Mouse (Mus musculus) frontal cortex, postnatal 14 days (tissue): Measurements from ENCODE around the gene Rims4.

Experiments
- DNase-seq, 2 experiments: peaks; one replicate each; pipeline ENCODE4 v3.0.0; 2022; ENCODE audit warnings: low spot score in 2 of 2

Rims4 gene

DNA sequence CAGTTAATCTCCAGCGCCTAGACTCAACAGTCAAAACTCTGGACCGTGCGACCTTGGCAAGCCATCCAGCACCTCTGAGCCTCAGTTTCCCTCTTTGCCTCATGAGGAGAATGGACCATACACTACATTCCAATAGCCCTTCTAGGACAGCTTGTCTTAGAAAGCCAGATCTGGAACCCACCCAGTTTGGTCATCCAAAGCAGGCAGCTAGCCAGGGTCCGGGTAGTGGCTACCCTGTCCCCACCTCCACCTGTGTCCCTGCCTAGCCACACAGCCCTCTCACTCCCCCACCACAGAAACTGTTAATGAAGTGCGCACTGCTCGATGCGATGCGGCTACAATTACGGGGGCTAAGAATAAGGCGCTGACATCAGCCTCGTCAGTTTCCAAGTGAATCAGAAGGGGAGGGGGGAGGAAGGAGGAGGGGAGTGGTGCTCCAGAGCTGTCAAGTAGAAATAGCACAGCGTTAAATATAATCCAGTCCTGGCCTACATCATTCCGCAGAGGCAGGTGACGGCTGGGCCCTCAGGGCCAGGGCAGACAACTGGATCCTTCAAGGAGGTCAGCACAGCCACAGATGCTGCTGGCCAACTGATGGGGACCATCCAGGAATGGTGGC lies 6.5 kb downstream of the Rims4 start:
- peak in 1 of 2 experiments; percentile 43 for DNase-seq

DNA sequence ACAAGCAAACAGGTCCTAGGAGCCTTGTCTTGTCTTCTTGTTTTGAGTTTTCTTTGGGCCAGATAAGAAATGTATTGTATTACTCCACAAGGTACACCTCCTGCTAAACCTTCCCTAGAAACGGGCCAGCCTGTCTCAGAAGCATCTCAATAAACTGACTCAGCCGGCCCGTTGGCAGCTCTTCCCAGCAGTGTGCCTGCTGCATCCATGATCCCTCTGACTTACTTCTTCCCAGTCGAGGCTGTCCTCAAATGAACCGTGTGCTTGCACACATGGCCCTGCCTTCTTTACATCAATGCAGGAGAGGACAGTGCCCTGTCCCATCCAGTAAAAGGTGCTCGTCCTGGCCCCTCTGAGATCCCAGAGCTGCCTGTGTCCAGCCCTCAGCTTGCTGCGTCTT lies 8.9 kb downstream of the Rims4 start:
- DNase-seq, result no peak

DNA sequence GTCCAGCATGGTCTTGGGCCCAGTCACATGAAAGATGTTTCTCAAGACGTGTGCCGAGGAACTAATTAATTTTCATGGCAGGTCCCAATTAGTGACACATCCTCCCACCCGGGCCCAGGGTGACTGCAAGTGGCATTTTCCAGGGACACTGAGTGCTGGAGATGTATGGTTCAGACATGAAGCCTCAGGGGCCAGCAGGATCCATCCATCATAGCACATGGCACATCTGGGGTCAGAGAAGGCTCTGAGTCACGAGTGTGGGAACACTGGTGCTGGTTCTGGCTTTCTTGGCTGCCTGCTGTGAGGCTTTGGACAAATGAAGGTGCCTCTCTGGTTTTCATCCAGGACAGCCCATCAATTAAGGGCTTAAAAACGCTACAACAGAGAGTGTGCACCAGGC lies 11.4 kb downstream of the Rims4 start:
- no peak for DNase-seq

DNA sequence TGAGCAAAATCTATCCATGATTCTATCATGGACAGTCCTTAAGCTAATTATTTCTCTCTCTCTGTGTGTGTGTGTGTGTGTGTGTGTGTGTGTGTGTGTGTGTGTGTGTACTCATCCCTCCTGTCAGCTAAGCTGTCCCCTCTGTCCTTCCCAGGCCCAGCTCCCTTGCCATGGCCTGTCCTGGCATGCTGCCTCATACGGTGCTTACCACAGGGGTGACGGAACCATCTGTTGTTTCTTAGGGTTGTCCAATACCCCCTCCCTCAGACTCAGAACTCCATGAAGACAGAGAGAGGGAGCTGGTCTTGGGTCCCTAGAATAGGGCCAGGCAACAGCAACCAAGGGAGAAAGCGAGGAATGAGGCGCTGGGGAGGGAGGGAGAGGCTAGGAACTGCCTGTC lies 14.2 kb downstream of the Rims4 start:
- no peak for DNase-seq

DNA sequence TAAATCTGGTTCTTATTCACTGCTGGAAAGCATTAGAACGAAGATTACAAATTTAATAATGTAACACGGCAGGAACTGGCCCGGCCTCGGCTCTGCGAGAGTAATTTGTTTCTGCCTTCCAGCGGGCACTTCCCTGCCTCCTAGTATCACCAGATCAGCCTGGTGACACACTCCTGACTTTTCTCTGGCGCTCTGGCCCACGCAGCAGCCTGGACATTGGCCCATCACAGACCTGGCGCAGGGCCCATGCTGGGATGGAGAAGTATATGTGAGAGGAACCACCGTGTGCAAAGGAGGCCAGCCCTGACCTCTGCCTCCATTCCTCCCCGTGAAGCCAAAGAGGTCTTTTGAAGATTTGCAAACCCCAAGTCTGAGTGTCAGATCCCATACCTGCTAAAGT lies 15.0 kb downstream of the Rims4 start:
- DNase-seq, result no peak

DNA sequence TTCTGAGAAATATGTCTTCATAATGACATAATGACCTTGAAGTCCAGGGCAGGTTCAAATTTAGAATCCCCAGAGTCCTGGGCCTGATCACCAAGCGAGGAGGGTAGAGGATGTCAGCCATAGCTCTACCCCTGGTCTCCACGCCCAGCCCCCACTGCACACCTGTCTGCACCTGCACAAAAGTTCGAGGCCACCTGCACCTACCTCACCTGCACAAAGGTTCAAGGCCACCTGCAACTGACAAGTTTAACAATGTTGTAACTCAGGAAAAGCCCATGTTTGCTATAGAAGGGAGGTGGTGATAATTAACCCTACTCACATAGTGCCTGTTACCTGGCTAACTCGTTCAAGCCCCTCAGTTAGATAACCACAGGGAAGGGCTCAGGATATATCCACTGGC lies 16.0 kb downstream of the Rims4 start:
- DNase-seq, result no peak

DNA sequence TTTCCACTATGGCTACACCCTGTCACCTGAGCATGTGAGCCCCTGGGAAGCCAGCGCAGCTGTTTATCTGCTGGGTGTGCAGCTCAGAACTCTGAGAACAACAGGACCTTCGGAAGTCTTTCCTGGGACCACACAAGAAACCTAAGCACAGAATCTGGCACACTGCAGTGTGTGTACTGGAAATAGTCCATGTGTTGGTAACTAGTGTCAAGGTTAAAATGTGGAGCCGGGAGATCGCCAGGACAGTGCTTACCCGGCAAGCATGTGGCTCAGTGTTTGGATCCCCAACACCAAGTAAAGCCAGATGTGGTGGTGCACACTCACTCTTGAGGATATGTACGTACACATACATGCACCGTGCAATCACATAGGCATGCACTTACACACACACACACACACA lies 17.4 kb downstream of the Rims4 start:
- no peak for DNase-seq

DNA sequence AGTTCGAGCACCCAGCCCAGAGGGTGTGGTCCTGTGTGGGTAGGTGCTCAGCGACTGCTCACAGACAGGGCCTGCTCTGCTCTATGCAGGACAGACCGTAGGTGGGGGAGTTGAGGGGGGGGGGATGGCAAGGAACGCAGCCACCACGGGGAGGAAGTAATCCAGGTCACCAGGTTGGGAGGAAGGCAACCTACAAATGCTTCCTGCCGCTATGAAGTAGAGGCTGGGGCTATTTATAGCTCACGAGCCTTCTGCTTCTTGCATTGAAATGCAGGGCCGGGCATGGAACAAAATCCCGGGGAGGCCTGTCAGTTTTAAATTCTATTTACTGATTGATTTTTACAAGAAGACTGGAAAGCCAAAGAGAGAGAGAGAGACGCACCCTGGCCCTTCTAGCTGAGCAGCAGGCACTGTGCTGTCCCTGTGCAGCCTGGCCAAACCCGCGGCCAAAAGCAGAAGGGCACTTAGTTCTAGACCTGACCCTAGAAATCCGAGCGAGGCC lies 18.5 kb downstream of the Rims4 start:
- no peak for DNase-seq

DNA sequence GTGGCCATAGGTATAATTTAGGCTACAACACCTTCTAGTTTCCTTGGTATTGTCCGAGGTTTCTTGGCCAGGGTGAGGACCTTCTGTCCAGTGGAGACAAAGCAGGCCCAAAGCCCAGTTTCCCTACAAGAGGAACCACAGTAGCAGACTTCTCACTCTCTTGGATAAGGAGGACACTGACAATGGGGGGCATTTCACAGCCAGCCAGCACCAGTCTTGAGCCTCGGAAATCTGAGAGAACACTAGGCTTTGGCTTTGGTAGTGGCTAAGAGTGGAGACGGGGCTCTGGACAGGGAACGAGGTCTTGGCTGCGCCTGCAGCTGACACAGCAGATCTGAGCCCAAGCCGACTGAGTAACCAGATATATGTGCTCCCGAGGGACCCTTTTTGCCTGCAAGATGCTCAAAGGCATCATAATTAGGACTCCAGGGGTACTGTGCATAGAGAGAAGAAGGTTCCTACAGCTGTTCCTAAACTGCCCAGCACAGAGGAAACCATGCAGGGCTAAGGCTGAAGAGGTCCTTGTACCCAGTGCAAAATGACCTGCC lies 20.4 kb downstream of the Rims4 start:
- no peak for DNase-seq

DNA sequence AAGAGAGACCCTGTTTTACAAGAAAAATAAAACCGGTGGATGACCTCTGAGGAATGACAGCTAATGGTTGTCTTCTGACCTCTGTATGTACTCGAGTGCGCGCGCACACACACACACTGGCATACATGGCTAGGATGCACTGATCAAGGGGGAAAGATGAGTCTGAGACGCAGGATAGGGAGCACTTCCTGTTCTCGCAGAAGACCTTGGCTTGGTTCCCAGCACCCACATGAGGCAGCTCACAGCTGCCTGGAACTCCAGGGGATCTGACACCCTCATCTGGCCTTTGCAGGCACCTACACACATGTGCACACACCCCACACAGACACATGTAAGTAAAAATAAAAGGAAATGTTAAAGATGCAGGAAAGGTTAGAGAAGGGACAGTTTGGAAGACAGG lies 21.5 kb downstream of the Rims4 start:
- no peak for DNase-seq

DNA sequence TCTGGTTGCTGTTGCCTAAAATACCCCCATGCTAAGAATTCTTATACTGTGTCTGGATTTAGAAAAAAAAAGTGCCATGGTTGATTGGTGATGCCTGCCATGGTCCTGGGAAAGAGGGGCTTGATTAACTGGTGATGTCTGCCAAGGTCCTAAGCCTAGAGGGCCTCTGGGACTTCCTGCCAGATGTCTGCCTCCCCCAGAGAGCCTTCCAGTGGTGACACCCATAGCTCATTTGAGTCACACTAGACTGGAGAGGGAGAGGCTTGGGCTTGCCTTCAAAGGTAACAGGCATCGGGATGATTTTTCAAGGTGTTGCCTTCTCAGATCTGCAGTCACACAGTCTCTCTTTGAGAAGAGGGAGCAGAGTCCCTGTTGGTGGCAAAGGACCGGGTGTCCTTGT lies 23.3 kb downstream of the Rims4 start:
- DNase-seq, result no peak

DNA sequence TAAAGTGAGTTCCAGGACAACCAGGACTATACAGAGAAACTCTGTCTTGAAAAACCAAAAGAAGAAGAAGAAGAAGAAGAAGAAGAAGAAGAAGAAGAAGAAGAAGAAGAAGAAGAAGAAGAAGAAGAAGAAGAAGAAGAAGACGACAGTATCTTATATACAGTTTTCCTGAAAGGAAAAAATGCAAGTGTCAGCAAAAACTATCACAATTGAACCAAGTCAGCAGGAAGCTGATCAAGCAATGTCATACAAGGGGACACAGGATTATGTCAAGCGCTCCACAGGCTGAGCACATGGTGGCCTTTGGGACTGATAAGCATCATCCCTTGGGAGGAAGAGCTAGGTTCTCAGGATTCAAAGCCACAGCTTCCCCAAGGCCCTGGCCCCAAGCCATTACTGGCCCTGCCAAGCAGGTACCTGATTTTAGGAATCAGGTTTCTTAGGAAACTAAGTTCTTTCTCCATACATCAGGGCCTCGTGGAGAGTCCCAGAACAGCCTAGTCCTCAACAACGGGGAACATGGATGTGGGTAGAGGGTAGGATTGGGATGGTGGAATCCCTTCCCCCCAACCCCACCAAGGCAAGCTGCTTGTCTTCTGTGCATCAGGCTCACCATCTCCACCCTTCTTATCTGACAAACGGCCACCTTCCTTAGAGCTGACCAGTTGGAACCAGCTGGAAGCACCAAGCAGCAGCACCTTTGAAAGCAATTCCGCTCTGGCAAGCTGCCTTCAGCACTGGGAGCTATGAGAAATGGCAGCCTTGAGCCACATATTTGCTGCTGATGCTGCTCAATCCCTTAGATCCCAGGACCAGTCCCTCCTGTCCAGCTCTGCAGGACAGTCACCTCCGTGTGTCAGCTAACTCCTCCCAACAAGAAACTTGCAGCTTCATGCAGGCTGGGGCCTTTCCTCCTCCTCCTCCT lies 24.8 kb downstream of the Rims4 start:
- DNase-seq, result no peak

DNA sequence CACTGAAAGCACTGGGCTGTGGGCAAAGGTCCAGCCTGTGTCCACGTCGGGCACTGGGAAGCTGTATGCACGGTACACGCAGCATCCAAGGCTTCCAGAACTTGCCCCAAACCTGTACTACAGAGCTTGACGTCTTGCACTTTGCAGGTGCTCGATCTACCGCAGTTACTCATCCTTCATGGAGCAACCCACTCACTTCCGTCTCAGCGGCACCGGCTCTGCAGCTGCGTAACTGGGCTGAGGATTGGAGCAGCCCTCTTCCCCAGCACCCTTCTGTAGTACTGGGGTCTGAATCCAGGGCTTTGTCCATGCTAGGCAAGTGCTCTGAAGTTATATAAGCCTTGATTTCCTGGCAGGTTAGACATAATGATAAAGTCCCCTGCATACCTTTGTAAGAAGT lies 27.2 kb downstream of the Rims4 start:
- DNase-seq, result no peak

DNA sequence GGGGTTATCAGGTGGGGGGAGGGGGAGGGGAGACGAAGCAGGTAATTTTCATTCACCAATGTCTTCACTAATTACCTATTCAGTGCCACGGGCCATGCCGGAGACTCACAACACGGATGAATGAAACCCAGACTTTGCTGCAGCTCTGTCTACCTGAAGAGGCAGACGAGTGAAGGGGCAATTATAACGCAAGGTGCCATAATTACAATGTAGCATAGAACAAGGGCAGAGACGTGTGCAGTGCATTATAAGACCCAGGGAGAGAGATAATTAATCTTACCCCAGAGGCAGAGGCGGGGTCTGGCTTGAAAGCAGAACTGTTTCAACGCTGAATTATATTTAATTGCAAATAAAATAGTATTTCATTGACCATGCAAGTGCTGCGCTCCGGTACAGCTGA lies 27.9 kb downstream of the Rims4 start:
- DNase-seq, result no peak

DNA sequence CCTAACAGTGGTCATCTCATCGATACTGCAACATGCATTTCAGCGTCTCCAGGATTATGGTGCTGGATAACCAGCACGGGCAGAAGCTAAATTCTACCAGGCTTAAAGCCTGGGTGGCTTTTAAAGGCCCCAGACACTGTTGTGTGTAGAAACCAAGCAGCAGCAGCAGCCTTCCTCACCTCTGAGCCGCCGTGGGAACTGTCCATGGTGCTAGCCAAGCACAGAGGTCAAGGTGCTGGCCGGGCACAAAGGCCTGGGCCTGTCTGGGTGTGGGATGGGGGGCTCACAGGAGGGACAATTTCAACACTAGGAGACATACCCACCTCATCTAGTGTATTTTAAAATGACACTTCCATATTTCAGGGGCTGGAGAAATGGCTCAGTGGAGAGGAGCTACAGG lies 29.1 kb downstream of the Rims4 start:
- DNase-seq, result no peak

DNA sequence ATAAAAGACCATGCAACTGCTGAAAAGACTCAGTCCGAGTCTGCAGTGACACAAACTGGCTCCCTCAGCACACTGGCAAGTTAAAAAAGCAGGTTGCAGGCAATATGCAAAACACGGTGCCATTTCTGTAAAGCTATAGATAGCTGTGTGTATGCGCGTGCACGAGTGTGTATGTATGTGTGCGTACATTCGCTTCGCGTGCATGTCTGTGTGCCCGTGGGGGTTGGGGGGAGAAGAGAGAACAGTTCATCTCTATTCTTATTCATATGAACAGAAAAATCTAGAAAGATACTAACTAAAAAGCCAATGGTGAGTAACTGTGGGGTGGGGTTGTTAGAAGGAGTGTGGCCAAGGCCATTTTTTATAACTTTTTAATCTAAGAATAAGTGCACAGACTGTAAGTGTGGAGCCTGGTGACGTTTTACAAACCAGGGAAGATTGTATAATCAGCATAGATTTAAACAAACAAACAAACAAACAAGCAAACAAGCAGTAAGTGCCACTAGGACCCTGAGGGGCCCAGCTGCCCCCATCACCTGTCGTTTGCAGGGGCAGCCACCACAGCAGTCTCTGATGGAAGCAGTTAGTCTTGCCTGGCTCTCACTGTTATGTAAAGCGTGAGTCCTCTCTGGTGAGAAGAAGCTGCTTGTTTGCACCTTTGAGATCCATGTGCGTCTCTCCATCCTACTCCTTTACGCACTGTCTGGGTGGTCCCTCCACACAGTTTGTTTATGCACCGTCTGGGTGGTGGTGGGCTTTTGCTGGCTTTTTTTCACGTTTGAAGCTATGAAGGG lies 35.4 kb downstream of the Rims4 start:
- no peak for DNase-seq

DNA sequence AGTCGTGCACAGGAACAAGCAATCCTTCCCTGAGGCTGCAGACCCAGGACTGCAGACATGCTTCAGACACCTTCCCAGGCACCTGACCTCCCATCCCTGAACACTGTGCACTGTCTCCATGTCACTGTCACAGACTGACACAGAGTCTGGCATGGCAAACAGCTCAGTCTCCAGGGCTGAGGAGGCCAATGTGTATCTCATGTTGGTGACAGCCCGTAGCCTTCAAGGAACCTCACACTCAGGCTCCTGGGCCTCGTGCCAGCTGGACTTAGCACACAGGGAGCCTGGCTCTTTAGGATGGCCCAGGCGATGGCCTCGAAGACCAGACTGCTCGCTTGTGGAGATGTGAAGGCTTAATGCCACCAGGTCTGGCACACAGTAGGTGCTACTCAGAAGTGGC lies 37.6 kb downstream of the Rims4 start:
- DNase-seq, result no peak

DNA sequence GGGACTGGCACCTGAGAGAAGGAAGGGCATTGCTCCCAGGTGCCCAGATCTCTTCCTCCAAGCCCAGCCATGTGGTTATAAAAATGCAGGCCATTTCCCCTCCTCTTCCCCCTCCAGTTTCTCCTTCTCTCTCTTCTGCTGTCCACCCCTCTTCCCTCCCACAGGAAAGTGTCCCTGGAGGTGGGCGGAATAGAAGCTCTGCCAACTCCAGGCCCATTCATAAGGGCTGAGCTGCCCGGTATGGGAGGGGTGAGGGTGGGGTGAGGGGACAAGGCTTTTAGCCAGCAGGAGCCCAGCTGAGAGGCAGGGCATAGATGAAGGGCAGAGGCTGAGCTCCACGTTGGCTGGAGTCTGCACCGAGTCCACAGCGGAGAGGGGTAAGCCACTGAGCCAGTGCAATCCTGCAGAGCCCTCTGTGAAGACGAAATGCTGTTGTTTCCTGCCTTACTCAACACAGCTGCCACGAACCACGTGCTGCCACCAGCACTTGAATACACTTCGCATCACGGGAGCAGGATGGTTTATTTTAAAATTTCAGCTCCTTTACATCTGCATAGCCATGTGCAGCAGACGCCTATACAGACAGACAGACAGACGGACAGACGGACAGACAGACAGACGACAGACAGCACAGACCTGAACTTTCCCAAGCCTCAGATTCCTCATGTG lies 41.5 kb downstream of the Rims4 start:
- no peak for DNase-seq

DNA sequence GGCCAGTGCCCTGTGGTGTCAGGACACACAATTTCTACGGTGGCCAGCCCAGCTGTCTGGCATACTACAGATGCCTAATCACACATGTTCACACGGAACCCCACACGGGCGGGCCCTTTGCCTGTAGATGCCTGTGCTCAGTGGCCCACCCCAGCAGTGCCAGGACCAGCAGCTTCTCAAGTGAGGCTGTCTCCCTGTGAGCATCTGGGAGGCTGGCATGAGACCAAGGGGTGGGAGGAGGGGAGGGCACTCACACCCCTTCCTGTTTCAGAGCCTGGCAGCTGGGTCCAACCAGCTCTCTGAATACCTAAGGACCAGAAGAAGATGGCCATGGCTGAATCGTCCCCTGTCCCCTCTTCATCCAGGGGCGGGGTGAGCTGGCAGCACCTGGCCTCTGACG lies 43.0 kb downstream of the Rims4 start:
- DNase-seq, result peak in 1 of 2 experiments; percentile 46

DNA sequence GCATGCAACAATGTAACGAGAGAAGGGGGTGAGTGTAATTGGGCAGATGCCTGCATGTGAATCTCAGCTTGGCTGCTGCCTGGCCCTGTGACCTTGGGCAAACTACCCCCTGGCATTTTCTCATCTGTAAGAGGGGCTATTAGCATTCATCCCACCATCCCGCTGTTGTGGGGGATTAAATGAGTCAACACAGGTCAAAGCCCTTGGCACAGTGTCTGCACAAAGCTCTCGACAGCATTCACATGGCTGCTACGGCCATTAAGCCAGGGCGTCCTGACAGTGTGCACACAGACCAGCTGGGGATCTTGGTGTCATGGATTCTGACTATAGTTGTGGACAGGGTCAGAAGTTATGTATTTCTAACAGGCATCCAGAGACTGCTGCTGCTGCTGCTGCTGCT lies 43.6 kb downstream of the Rims4 start:
- no peak for DNase-seq

DNA sequence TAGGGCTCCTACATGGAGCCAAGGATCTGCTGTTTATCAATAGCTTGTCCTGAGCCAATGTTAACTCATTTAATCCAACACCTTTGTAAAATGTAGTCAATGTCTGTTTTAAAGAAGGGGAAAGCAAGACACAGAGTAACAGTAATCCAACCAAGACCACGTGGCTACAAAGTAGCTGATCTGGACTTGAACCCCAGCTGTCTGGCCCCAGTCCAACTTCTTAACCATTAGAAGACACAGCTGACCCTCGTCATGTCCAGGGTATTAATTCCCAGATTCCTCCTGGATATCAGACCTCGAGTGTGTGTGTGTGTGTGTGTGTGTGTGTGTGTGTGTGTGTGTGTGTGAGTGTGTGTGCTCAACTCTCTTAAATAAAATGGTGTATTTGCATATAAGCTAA lies 46.6 kb downstream of the Rims4 start:
- DNase-seq, result no peak

DNA sequence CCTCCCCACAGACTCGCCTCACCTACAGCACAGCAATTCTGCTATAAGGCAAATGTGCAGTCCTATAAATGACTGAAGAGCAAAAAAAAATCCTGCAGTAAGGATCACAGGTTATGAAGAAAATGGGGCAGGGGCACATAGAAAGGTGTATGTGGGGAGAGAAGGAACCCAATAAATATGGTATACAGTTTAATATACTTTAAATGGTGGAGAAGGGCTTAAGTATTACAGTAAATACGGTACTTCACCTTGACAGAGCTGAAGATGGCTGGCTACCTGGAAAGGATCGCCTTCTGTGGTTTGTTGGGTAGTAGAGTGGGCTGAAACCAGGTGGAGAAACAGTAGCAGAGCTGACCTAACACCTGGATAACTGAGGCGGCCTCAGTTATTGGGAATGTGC lies 47.2 kb downstream of the Rims4 start:
- no peak for DNase-seq
